Mouse (Mus musculus) hindbrain, embryonic 11.5 days (tissue): Measurements from ENCODE around the gene Scd2. TPM values are rescaled to one million over a fixed set of nuclear protein-coding genes. Genes with fewer than 3 reads are reported as not detected.
"Not testable (repeated sequence)": the region's sequence is repeated elsewhere in the genome, so short reads cannot be mapped to it uniquely, and the experiment has no call there.

Source experiments
- ATAC-seq: fragments of 200-750 bp; cut with Nextera tagmentation; 2 replicates; pipeline ENCODE4 v1.8.0; 2017; ENCODE audit warnings: mild to moderate bottlenecking, moderate TSS enrichment, moderate library complexity; ENCODE audit not compliant: low FRiP score
- DNase-seq: peaks from one replicate; pipeline ENCODE4 v3.0.0-alpha.2; 2015; ENCODE audit warnings: low spot score
- H3K27ac ChIP-seq: fragments of 300-500 bp; sonication (generic); 2 replicates; pipeline ENCODE4 v1.5.1; 2014; ENCODE audit warnings: mild to moderate bottlenecking, low read depth, low read length
- H3K27me3 ChIP-seq: fragments of 300-500 bp; sonication (generic); 2 replicates; pipeline ENCODE4 v1.6.1; 2014; ENCODE audit warnings: mild to moderate bottlenecking, low read length, moderate library complexity, mixed read lengths; ENCODE audit not compliant: control insufficient read depth, insufficient read depth
- H3K36me3 ChIP-seq: fragments of 300-500 bp; sonication (generic); 2 replicates; pipeline ENCODE4 v1.6.1; 2014; ENCODE audit warnings: mild to moderate bottlenecking, low read length, moderate library complexity, mixed read lengths; ENCODE audit not compliant: control insufficient read depth, insufficient read depth
- H3K4me1 ChIP-seq: fragments of 300-500 bp; sonication (generic); replicated peaks from 2 replicates; pipeline ENCODE4 v1.6.1; 2014; ENCODE audit warnings: low read length, mixed read lengths; ENCODE audit not compliant: control insufficient read depth, insufficient read depth
- H3K4me2 ChIP-seq: fragments of 300-500 bp; sonication (generic); replicated peaks from 2 replicates; pipeline ENCODE4 v1.6.1; 2014; ENCODE audit warnings: mild to moderate bottlenecking, low read depth, low read length
- H3K4me3 ChIP-seq: fragments of 300-500 bp; sonication (generic); 2 replicates; pipeline ENCODE4 v1.5.1; 2014; ENCODE audit warnings: low read depth, low read length
- H3K9ac ChIP-seq: fragments of 300-500 bp; sonication (generic); 2 replicates; pipeline ENCODE4 v1.6.1; 2014; ENCODE audit warnings: low read depth, low read length
- H3K9me3 ChIP-seq: fragments of 300-500 bp; sonication (generic); 2 replicates; pipeline ENCODE4 v1.6.1; 2016; ENCODE audit warnings: low read length; ENCODE audit not compliant: control insufficient read depth
- WGBS: fragments of 180-500 bp; shearing (Covaris S2); extraction: QIAGEN DNeasy Blood & Tissue Kit; methylation state at CpG from one replicate; pipeline ENCODE4 v1.1.7; 2014; 5-methylcytosine and 5-hydroxymethylcytosine counted together
- polyA plus RNA-seq: library from polyadenylated mRNA; unstranded; fragments of >200 nt; fragmentation: Nextera tagmentation; extraction: Ambion mirVana; gene quantifications from 2 replicates; pipeline ENCODE4 v1.2.1, GENCODE M21; 2014

Gene Scd2
- polyA plus RNA-seq, 1 experiment from 2014 or later: 314 TPM

DNA sequence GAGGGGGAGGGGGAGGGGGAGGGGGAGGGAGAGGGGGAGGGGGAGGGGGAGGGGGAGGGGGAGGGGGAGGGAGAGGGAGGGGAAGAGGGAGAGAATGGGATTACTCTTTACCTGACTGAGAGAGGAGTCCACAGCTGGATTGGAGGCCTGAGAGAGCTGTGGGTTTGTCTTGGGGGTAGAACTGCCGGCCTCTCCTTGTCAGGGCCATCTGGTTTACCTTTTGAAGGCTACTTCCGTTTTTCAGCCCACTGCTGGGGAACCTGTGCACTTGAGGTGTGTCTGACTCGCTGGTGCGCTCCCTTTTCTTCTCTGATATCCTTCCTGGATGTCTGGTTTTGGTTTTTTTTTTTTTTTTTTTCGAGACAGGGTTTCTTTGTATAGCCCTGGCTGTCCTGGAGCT, 23.9 kb downstream of the Scd2 start:
- H3K27ac ChIP-seq: no peak overlapping the region
- H3K36me3 ChIP-seq: no peaks in the 10 kb centered on the region
- no peaks in the 10 kb centered on the region for H3K9me3 ChIP-seq
- no peak overlapping the region for H3K4me3 ChIP-seq
- ATAC-seq (no peak), DNase-seq (no peak)
- 79% methylated on average over 5 of the region's 5 CpGs for WGBS
- H3K4me2 ChIP-seq: no peak overlapping the region
- no peak overlapping the region for H3K9ac ChIP-seq
- H3K4me1 ChIP-seq: 0 out of 2 replicates have a peak, but pooled peaks cover 3% of the 10 kb centered on the region
- no peaks in the 10 kb centered on the region for H3K27me3 ChIP-seq

DNA sequence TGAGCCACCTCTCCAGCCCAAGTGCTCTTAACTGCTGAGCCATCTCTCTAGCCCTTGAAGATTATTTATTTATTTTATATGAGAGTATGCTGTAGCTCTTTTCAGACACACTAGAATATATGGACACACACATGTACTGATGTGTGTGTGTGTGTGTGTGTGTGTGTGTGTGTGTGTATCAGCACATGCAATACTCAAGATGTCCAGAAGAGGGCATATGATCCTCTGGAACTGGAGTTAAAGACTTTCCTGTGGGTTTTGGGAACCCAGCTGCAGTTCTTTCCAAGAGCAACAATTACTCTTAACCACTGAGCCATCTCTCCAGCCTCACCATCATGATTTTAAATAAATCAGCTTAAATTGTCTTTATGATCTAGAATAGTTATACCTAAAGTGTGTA, 25.1 kb downstream of the Scd2 start:
- Histone ChIP-seq H3K27me3 (no peaks in the 10 kb centered on the region), H3K36me3 (no peaks in the 10 kb centered on the region), H3K4me2 (no peak overlapping the region), H3K4me1 (0 out of 2 replicates have a peak, but pooled peaks cover 3% of the 10 kb centered on the region), H3K4me3 (no peak overlapping the region), H3K27ac (no peak overlapping the region), H3K9ac (no peak overlapping the region), H3K9me3 (no peaks in the 10 kb centered on the region)
- ATAC-seq (no peak), DNase-seq (no peak)

DNA sequence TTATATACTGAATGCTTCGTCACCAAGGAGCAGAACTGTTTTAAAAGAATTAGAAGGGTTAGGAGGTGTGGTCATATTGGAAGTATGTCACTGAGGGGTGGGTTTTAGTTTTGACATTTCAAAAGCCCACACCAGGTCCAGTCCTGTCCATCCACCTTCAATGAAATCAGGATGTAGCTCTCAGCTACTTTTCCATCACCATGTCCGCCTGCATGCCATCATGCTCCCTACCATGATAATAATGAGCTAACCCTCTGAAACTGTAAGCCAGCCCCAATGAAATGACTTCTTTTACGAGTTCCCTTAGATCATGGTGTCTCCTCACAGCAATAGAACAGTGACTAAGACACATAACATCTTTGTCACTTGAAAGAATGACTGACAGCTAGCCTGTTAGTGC, 26.8 kb downstream of the Scd2 start:
- WGBS: 92% methylated on average over 3 of the region's 3 CpGs
- Histone ChIP-seq H3K27ac (no peak overlapping the region), H3K4me2 (no peak overlapping the region), H3K9me3 (no peaks in the 10 kb centered on the region), H3K36me3 (no peaks in the 10 kb centered on the region), H3K9ac (no peak overlapping the region), H3K27me3 (no peaks in the 10 kb centered on the region), H3K4me3 (no peak overlapping the region), H3K4me1 (no peaks in the 10 kb centered on the region)
- DNase-seq: no peak
- ATAC-seq: no peak

DNA sequence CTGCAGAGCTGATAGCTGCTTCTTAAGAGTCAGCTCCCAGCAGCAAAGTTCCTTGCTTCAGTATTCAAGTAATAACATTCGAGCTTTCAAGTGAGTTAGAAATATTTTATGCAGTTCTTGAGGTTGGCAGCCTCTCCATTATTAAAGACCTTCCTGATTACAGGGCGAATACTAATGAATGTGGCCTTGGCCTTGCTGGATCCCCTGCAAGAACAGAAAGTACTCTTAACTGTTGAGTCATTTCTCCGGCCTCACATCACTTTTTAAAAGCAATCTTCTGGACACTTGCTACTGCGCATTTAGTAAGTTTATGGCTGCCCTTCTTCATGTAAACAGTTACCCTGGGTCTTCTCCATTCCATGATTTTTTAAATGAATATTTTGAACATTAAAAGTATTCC, 27.7 kb downstream of the Scd2 start:
- Histone ChIP-seq H3K27me3 (no peaks in the 10 kb centered on the region), H3K27ac (no peak overlapping the region), H3K9me3 (no peaks in the 10 kb centered on the region), H3K4me1 (no peaks in the 10 kb centered on the region), H3K4me2 (no peak overlapping the region), H3K9ac (no peak overlapping the region), H3K36me3 (no peaks in the 10 kb centered on the region), H3K4me3 (no peak overlapping the region)
- ATAC-seq (no peak), DNase-seq (no peak)
- 94% methylated on average over 4 of the region's 4 CpGs for WGBS

DNA sequence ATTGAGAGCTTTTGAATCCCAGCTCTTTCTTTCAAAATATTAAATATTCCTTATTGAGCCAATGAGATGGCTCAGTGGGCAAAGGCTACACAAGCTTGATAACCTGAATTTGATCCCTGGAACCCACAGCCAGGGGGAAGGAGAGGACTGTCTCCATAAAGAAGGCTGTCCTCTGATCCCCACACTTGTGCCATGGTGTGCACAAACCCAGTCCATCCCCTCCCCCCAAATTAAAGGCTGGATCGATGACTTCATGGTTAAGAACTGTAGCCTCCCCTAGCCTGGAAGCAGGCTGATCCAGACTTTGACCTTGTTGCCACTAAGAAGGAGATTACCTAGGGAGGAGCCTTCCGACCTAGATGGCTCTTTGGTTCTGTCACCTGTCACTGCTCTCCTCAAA, 28.2 kb downstream of the Scd2 start:
- no peak overlapping the region for H3K4me3 ChIP-seq
- DNase-seq (no peak), ATAC-seq (no peak)
- H3K4me2 ChIP-seq: no peak overlapping the region
- H3K4me1 ChIP-seq: no peaks in the 10 kb centered on the region
- no peaks in the 10 kb centered on the region for H3K27me3 ChIP-seq
- 77% methylated on average over 2 of the region's 2 CpGs for WGBS
- H3K9ac ChIP-seq: no peak overlapping the region
- H3K36me3 ChIP-seq: no peaks in the 10 kb centered on the region
- no peak overlapping the region for H3K27ac ChIP-seq
- no peaks in the 10 kb centered on the region for H3K9me3 ChIP-seq

DNA sequence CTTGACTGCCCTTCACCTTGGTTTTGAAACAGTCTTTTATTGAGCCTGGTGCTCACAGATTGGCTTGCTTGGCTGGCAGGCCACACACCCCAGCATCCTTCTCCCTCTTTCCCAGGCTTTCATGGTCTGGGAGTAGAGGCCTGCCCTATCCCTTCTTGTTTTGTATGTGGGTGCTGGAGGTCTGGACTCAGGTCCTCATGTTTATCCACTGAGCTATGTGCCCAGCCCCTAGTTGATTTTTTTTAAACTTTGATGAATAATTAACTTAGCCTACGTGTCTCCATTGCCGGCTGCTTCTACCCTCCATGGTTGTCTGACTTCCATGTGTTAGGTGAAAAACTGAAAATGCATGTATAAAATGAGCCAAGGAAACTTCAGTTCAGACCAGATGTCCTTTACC, 36.1 kb downstream of the Scd2 start:
- Histone ChIP-seq H3K27me3 (no peaks in the 10 kb centered on the region), H3K36me3 (no peaks in the 10 kb centered on the region), H3K9me3 (no peaks in the 10 kb centered on the region), H3K9ac (no peak overlapping the region), H3K27ac (no peak overlapping the region), H3K4me2 (no peak overlapping the region), H3K4me3 (no peak overlapping the region), H3K4me1 (no peaks in the 10 kb centered on the region)
- 91% methylated on average over 2 of the region's 2 CpGs for WGBS
- ATAC-seq: no peak
- no peak for DNase-seq

DNA sequence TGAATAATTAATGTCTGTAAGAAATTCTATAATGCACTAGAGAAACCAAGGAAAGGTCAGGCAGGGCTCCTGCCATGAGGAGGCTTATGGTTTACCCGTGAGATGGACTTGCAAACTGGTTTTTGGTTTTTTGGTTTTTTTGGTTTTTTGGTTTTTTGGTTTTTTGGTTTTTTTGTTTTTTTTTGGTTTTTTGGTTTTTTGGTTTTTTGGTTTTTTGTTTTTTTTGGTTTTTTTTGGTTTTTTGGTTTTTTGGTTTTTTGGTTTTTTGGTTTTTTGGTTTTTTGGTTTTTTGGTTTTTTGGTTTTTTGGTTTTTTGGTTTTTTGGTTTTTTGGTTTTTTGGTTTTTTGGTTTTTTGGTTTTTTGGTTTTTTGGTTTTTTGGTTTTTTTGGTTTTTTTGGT, 37.7 kb downstream of the Scd2 start:
- H3K27me3 ChIP-seq, H3K36me3 ChIP-seq, H3K9me3 ChIP-seq, H3K4me1 ChIP-seq, H3K4me2 ChIP-seq, ATAC-seq, H3K4me3 ChIP-seq, DNase-seq, H3K27ac ChIP-seq, H3K9ac ChIP-seq: not testable (repeated sequence)
- 97% methylated on average over 1 of the region's 1 CpGs for WGBS

DNA sequence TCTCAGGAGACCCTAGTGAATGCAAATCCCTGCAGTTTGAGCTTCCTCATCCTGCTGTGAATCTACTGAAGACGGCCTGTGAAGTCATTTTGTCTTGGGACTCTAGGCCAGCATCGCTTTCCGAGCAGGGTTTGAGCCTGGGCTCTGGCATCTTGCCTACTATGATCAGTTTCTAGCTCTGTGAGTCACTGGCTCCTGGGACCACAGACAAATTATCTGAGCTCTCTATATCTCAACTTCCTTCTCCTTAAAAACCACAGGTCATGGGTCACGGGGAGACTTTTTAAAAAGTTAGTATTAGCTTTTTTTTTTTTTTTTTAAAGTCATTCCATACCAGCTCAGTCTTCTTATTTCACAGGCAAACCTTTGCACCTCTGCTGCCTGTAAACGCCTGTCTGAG, 38.4 kb downstream of the Scd2 start:
- Histone ChIP-seq H3K4me1 (no peaks in the 10 kb centered on the region), H3K9me3 (no peaks in the 10 kb centered on the region), H3K27me3 (no peaks in the 10 kb centered on the region), H3K4me2 (no peak overlapping the region), H3K9ac (no peak overlapping the region), H3K27ac (no peak overlapping the region), H3K4me3 (no peak overlapping the region), H3K36me3 (no peaks in the 10 kb centered on the region)
- ATAC-seq: no peak
- WGBS: 88% methylated on average over 5 of the region's 5 CpGs
- no peak for DNase-seq

DNA sequence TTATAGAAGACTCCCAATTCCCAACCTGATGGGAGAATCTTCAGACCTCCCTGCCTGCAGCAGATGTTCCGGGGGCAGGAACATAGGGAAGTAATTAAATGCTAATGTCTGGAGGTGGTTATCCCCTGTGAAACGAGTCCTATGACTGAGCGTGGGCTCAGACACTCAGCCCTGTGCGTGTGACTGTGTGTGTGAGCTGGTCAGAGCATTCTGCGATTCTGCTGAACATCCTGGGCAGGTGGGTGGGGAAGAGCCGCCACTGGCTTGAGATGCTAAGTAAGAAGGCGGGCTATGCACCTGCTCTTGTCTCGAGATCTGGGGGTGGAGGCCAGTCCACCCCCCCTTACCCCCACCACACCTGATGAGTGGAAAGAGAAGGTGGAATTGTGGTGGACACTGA, 38.9 kb downstream of the Scd2 start:
- Histone ChIP-seq H3K4me1 (no peaks in the 10 kb centered on the region), H3K9me3 (no peaks in the 10 kb centered on the region), H3K36me3 (no peaks in the 10 kb centered on the region), H3K4me3 (no peak overlapping the region), H3K4me2 (no peak overlapping the region), H3K27ac (no peak overlapping the region), H3K9ac (no peak overlapping the region), H3K27me3 (no peaks in the 10 kb centered on the region)
- WGBS: 75% methylated on average over 8 of the region's 8 CpGs
- DNase-seq: no peak
- ATAC-seq: no peak
